Mouse (Mus musculus) frontal cortex, adult (tissue): ENCODE measurements around the gene Cd300ld4.
A peak's percentile ranks its signal among the peaks of the same experiment; 100 is the strongest.
"Not testable (repeated sequence)": the region's sequence is repeated elsewhere in the genome, so short reads cannot be mapped to it uniquely, and the experiment has no call there.

Experiments
- ATAC-seq: cut with Nextera tagmentation; 2 replicates; pipeline ENCODE4 v1.9.2; 2017; ENCODE audit warnings: mild to moderate bottlenecking, moderate library complexity, mixed read lengths; ENCODE audit not compliant: low TSS enrichment

Gene Cd300ld4

DNA sequence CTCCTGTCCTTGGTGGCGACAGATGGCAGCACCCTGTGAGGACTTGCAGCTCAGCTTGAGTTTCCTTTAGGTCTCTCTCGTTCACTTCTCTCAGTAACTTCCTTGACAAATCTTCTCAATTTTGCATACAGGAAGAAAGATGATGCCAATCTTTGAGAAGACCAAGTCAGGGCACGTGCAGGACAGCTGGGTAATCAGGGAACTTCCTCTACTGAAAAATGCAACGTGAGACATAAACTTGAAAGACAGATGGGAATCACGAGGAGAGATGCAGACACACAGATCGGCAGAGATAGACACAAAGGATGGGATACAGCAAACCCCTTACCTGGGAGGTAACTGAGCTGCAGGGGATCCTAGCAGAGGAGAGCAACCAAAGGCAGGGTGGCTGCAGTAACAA, at the start of gene Cd300ld4:
Gene Cd300ld4 (minus strand): TSS at position 101 of the 400 bp plus-strand sequence.
- not testable (repeated sequence) for ATAC-seq

DNA sequence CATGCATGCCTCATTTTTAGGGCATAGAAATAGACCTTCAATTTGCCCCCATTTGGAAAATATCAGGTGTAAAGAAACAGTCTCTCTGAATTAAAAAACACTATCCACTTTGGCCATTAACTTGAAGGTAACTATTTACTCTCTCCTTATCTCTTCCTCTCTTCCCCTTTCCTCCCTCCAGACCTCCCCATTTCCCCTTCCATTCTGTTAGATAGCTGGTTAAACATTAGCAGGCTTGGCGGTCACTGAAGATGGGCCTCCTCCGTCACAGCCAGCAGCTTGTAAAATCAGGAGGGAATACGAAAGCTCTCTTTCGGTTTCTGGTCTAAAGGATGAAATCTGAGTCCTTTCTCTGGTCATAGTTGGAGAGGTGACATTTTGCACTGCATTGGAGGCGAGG, 49.0 kb upstream of the Cd300ld4 start:
- ATAC-seq = no peak

- ATAC-seq = no peak
These were observed 48.6 kb upstream of the Cd300ld4 start for GRCm38 (mm10) chr11:115075407-115075806.

- ATAC-seq = peak; percentile 88
These were observed 46.2 kb upstream of the Cd300ld4 start for GRCm38 (mm10) chr11:115073002-115073401.

- ATAC-seq = 0 out of 2 replicates have a peak, but pooled peaks have one; percentile 26
These were observed 45.0 kb upstream of the Cd300ld4 start for GRCm38 (mm10) chr11:115071631-115072294.

DNA sequence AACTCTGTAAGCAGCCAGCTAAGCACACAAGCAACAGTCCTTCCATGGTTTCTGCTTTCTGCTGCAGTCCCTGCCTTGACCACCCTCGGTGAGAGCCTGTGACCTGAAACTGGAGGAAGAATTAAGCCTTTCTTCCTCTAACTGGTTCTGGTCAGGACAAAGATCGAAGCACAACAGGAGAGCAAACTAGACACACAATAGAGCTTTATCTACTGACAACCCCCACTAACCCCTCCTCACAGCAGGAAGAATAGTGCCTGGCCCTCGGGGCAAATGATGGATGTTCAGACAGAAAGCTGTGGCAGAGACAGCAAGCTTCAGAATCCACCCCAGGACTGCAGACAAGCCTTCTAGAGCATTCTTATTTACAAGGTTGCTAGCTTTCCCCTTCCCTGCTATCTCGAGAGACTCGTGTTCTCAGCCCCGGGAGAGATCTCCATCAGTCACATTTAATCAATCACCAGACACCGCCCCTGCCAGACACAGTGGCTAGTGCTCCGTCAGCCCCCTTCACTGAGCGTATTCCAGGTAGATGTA, 44.3 kb upstream of the Cd300ld4 start:
- ATAC-seq = no peak

DNA sequence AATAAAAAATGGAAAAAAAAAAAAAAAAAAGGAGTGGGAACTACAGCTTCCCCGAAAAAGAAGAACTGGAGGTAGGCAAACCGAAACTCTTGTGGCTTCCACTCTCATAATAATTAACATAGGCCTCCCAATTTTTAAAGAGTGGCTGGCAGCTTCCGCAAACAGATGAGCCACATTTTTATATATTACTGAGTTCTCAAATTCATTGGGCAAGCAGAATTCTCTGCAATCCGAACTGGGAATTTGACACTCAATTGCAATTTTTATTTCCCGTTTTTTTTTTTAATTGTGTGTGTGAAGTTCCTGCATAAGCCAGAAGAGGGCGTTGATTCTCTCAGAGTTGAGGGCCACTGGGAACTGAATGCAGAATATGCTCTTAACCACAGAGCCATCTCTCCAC, 40.0 kb upstream of the Cd300ld4 start:
- no peak for ATAC-seq

- ATAC-seq = no peak
These were observed 35.3 kb upstream of the Cd300ld4 start, which contains the start of gene Cd300e for GRCm38 (mm10) chr11:115062077-115062476. Gene Cd300e (minus strand): TSS chr11:115062177.

DNA sequence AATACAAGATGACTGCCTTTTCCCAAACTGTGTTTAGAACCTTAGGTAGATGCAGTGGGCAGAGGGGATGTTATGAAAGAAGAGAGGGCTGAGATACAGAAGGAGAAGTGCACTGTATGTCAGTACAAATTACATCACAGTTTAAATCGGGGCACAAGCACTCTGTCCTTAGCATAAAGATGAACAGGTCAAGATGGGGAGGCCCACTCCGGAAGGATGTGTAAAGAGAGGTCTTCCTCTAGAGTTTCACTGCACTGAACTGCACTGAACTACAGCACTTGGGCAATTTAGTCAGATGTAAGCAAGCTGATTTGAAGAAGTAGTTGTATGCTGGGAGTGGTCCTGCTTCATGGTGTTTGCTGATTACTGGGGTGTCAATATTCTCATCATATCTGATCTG, 33.0 kb upstream of the Cd300ld4 start:
- ATAC-seq = no peak

- no peak for ATAC-seq
These were observed 31.9 kb upstream of the Cd300ld4 start for GRCm38 (mm10) chr11:115058701-115059100.

GRCm38 (mm10) chr11:115054537-115054936, 27.7 kb upstream of the Cd300ld4 start:
- ATAC-seq = no peak

- ATAC-seq = no peak
These were observed 26.2 kb upstream of the Cd300ld4 start for GRCm38 (mm10) chr11:115052991-115053390.

DNA sequence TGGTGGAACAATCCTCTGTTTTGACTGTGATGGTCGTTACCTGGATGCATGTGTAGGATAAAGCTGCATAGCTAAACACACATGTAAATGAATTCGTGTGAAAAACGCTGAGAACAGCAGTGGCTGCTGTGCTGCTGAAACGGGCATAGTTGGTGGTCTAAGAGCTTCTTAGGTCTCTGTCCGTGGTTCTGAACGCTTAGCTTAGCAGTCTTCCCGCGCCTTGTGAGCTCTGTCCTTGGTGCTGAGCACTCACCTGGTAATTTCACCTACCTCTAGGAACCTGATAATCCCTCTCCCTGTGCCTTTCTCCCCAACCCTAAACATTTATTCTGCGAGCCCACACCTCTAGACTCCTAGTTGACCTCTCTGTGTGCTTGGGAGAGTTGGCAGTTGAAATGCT, 25.4 kb upstream of the Cd300ld4 start:
- no peak for ATAC-seq

DNA sequence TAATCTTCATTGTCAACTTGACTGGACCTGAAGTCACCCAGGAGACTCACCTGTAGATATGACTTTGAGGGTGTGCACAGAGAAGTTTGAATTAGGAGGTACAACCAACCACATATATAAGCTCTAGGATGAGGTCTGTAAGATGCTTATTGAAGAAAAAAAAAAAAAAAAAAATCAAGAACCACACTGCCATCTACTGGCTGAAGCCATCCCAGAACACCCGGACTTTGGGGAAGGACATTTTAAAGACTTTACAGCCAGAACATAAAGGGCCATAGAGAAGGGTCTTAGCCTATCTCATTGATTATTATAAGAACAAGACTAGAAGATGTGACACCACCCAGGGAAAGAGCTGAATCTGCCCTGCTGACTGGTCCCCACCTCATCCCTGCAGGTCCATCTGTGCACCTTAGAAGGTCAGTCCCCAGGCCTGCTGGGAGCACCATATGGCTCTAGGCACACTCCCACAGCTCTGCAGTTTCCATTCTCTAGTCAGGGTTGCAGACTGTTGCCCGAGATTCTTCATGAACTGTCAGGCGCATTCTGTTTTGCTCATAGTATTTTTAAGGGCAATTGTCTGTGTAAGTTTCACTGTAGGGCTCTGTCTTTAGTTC, 22.6 kb upstream of the Cd300ld4 start:
- peak; percentile 47; the same call in 1 of the 2 replicates for ATAC-seq

- ATAC-seq = no peak
These were observed 21.4 kb upstream of the Cd300ld4 start, which contains the start of gene Cd300ld3 for GRCm38 (mm10) chr11:115048259-115048658. Gene Cd300ld3 (minus strand): TSS chr11:115048409.

GRCm38 (mm10) chr11:115037669-115038068, 10.9 kb upstream of the Cd300ld4 start, which contains the start of gene Cd300ld5:
Gene Cd300ld5 (minus strand): TSS chr11:115037769.
- ATAC-seq = not testable (repeated sequence)

- ATAC-seq = not testable (repeated sequence)
These were observed 10.7 kb downstream of the Cd300ld4 start, which contains the start of gene Cd300ld2 for GRCm38 (mm10) chr11:115016093-115016492. Gene Cd300ld2 (minus strand): TSS chr11:115016193.

DNA sequence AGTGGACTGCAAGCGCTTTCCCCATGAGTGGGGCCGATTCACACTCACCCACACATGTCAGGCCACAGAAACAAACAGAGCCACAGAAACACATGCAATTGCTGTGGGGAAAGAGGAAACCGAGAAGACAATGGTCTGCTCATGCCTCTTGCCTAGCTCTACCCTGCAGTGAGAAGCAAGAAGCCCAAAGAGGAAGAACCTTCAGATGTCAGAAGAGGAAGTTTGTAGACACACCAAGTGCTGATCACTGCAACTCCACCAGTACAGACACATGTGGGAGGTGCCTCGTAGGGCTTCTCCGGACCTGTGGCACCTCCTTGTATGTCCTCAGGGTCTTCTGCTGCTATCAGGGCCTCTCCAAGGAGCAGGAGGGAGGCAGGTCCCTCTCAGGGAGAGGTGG, 22.7 kb downstream of the Cd300ld4 start:
- ATAC-seq = no peak

DNA sequence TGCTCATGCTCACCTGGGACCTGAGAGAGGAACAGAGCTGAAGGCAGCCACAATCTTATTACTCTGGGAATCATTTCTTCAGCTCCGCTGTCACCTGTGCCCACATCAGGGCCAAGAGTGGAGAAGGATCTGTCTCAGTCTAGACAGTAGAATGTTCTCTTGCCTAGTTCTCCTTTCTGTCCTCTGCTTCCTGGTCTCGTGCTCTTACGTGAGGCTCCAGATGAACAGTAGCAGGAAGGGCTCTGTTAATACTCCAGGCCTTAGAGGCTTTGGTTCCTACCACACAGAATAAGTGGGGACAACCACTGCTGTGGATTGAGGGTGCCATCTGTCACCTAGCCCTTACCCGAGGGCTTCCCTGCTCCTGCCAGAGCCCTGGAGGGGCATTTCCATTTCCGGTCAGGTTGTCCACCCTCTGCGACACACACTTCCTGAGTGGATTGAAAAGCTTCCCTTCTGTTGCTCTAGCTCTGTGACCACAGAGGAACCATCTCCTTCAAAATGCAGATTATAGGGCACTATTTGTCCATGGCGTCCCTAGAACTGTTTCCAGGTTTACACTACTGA, 25.3 kb downstream of the Cd300ld4 start, which contains the start of gene Cd300c2:
Gene Cd300c2 (minus strand): TSS at position 407 of the 567 bp plus-strand sequence.
- ATAC-seq = no peak

GRCm38 (mm10) chr11:114989793-114990192, 37.0 kb downstream of the Cd300ld4 start, which contains the start of gene Cd300ld:
Gene Cd300ld (minus strand): TSS chr11:114989922.
- ATAC-seq = no peak

GRCm38 (mm10) chr11:114981866-114982265, 44.9 kb downstream of the Cd300ld4 start:
- ATAC-seq = peak; percentile 73; the same call in 1 of the 2 replicates

- no peak for ATAC-seq
These were observed 54.1 kb downstream of the Cd300ld4 start for GRCm38 (mm10) chr11:114972726-114973125.
